Comparison of ENCODE assay signal across 8 mouse cellular contexts in genomic region chr11:69372056-69372779, GRCm38 (mm10). TPM values are rescaled to one million over a fixed set of nuclear protein-coding genes. Genes with fewer than 3 reads are reported as not detected.
DNase-seq lines count a peak whose midpoint lies in the region; ATAC-seq and TF ChIP-seq lines count a peak whose summit lies in the region.

No protein-coding gene starts in this region.

- ATAC-seq in heart, embryonic 16.5 days (replicated peaks; ENCODE audit: extremely low read depth, insufficient read depth, low FRiP score): no peak
- no peak for ATAC-seq in forebrain, embryonic 11.5 days (replicated peaks; ENCODE audit: low FRiP score)
- ATAC-seq in liver, embryonic 12.5 days: 0 out of 2 replicates have a peak, but pooled peaks have one; percentile 27
- no peak for ATAC-seq in stomach, embryonic 15.5 days (ENCODE audit: insufficient read depth, low FRiP score, low read depth)

- peak overlapping the region; percentile 24 for H3K27ac ChIP-seq in heart, embryonic 16.5 days (ENCODE audit: low read length)
- H3K27ac ChIP-seq in bone marrow, adult 2 months (ENCODE audit: control insufficient read depth, insufficient read depth, low read depth, low read length, poor library complexity): peak overlapping the region; percentile 47
- H3K27ac ChIP-seq in forebrain, embryonic 11.5 days (ENCODE audit: low read depth, low read length): peak overlapping the region; percentile 70
- peak overlapping the region; percentile 88 for H3K27ac ChIP-seq in liver, embryonic 12.5 days
- H3K27ac ChIP-seq in stomach, embryonic 15.5 days: peak overlapping the region; percentile 86

- H3K9me3 ChIP-seq in heart, embryonic 16.5 days (replicated peaks; ENCODE audit: control insufficient read depth, low read length): no peaks in the 10 kb centered on the region
- H3K9me3 ChIP-seq in forebrain, embryonic 11.5 days (ENCODE audit: control insufficient read depth, low read length): no peaks in the 10 kb centered on the region
- H3K9me3 ChIP-seq in liver, embryonic 12.5 days (replicated peaks): no peaks in the 10 kb centered on the region
- no peaks in the 10 kb centered on the region for H3K9me3 ChIP-seq in stomach, embryonic 15.5 days

- 0 out of 2 replicates have a peak overlapping the region, but pooled peaks have one; percentile 8 for H3K4me2 ChIP-seq in heart, embryonic 16.5 days (ENCODE audit: low read depth, low read length)
- H3K4me2 ChIP-seq in forebrain, embryonic 11.5 days (ENCODE audit: low read depth, low read length, severe bottlenecking): 0 out of 2 replicates have a peak overlapping the region, but pooled peaks have one; percentile 1
- H3K4me2 ChIP-seq in liver, embryonic 12.5 days: peak overlapping the region; percentile 66
- H3K4me2 ChIP-seq in stomach, embryonic 15.5 days: peak overlapping the region; percentile 21

- no peaks in the 10 kb centered on the region for H3K27me3 ChIP-seq in heart, embryonic 16.5 days (ENCODE audit: control insufficient read depth, insufficient read depth, low read length)
- no peaks in the 10 kb centered on the region for H3K27me3 ChIP-seq in forebrain, embryonic 11.5 days (ENCODE audit: control insufficient read depth, insufficient read depth, low read length)
- peaks cover 35% of the 10 kb centered on the region for H3K27me3 ChIP-seq in liver, embryonic 12.5 days (replicated peaks)
- no peaks in the 10 kb centered on the region for H3K27me3 ChIP-seq in stomach, embryonic 15.5 days (replicated peaks)

- no peak for TF ChIP-seq CTCF in bone marrow, adult 2 months (IDR thresholded peaks at IDR 0.05; ENCODE audit: control insufficient read depth, insufficient read depth, low read length)

- no peak for TF ChIP-seq POLR2A in bone marrow, adult 2 months (IDR thresholded peaks at IDR 0.05; ENCODE audit: borderline replicate concordance, control insufficient read depth, low read depth, low read length)

- H3K4me3 ChIP-seq in heart, embryonic 16.5 days (ENCODE audit: low read length): no peak overlapping the region
- no peak overlapping the region for H3K4me3 ChIP-seq in bone marrow, adult 2 months (replicated peaks; ENCODE audit: control insufficient read depth, low read depth, low read length)
- no peak overlapping the region for H3K4me3 ChIP-seq in forebrain, embryonic 11.5 days (ENCODE audit: low read depth, low read length)
- peak overlapping the region; percentile 12; the same call in 1 of the 2 replicates for H3K4me3 ChIP-seq in liver, embryonic 12.5 days
- H3K4me3 ChIP-seq in stomach, embryonic 15.5 days (replicated peaks): 0 out of 2 replicates have a peak overlapping the region, but pooled peaks have one; percentile 6

- H3K9ac ChIP-seq in heart, embryonic 16.5 days (ENCODE audit: low read length): no peak overlapping the region; the same call in 1 of the 2 replicates
- no peak overlapping the region for H3K9ac ChIP-seq in forebrain, embryonic 11.5 days (ENCODE audit: low read length)
- H3K9ac ChIP-seq in liver, embryonic 12.5 days: peak overlapping the region; percentile 56
- H3K9ac ChIP-seq in stomach, embryonic 15.5 days: no peak overlapping the region

- H3K36me3 ChIP-seq in heart, embryonic 16.5 days (ENCODE audit: control insufficient read depth, insufficient read depth): no peaks in the 10 kb centered on the region
- no peaks in the 10 kb centered on the region; the same call in 1 of the 2 replicates for H3K36me3 ChIP-seq in forebrain, embryonic 11.5 days (ENCODE audit: control insufficient read depth, insufficient read depth, low read length)
- no peaks in the 10 kb centered on the region for H3K36me3 ChIP-seq in liver, embryonic 12.5 days
- peaks cover 10% of the 10 kb centered on the region; the same call in 1 of the 2 replicates for H3K36me3 ChIP-seq in stomach, embryonic 15.5 days

- DNase-seq in heart, adult 18-20 months: no peak
- no peak for DNase-seq in forebrain, embryonic 11.5 days (ENCODE audit: low spot score)
- peak; percentile 61 for DNase-seq in kidney, postnatal 10 days
- DNase-seq in natural killer cell, adult 2 months (ENCODE audit: low spot score in 2 of 2): no peak

- H3K4me1 ChIP-seq in heart, embryonic 16.5 days (ENCODE audit: control insufficient read depth, insufficient read depth, low read length): peaks cover 24% of the 10 kb centered on the region
- H3K4me1 ChIP-seq in bone marrow, adult 2 months (ENCODE audit: control insufficient read depth, insufficient read depth, low read length): peaks cover 3% of the 10 kb centered on the region; the same call in 1 of the 2 replicates
- peaks cover 22% of the 10 kb centered on the region for H3K4me1 ChIP-seq in forebrain, embryonic 11.5 days (replicated peaks; ENCODE audit: control insufficient read depth, insufficient read depth, low read length)
- peaks cover 87% of the 10 kb centered on the region for H3K4me1 ChIP-seq in liver, embryonic 12.5 days
- H3K4me1 ChIP-seq in stomach, embryonic 15.5 days: peaks cover 29% of the 10 kb centered on the region

- WGBS in heart, embryonic 16.5 days: 24% methylated on average over 12 of the region's 12 CpGs
- 49% methylated on average over 12 of the region's 12 CpGs for WGBS in bone marrow, adult 2 months
- 68% methylated on average over 12 of the region's 12 CpGs for WGBS in forebrain, embryonic 11.5 days
- WGBS in liver, embryonic 12.5 days (ENCODE audit: insufficient replicate concordance): 33% methylated on average over 12 of the region's 12 CpGs
- WGBS in stomach, embryonic 15.5 days: 34% methylated on average over 12 of the region's 12 CpGs

RNA-seq across cellular contexts. Expression of gene Chd3, which starts 3.0 kb away (rescaled TPM):
- polyA plus RNA-seq in heart, embryonic 16.5 days (2015; fragmentation: Nextera tagmentation; extraction: Ambion mirVana): 13.3 and 19.8 TPM in 2 replicates
- total RNA-seq in heart, adult 18-20 months (2021): 10 to 100 TPM; 16.2 to 26.3 TPM
- polyA plus RNA-seq in bone marrow, adult 2 months (2011; ENCODE audit: insufficient read depth, insufficient read length, low replicate concordance, missing spikeins): 49.6 and 54.5 TPM in 2 replicates
- 53.0 and 61.4 TPM in 2 replicates for polyA plus RNA-seq in forebrain, embryonic 11.5 days (2014; fragmentation: Nextera tagmentation; extraction: Ambion mirVana)
- 4.7 and 6.4 TPM in 2 replicates for polyA plus RNA-seq in liver, embryonic 12.5 days (2016; fragmentation: Nextera tagmentation; extraction: Ambion mirVana)
- polyA plus RNA-seq in stomach, embryonic 15.5 days (2015; fragmentation: Nextera tagmentation; extraction: Ambion mirVana): 53.4 and 54.0 TPM in 2 replicates

RNA-seq across cellular contexts. Expression of gene Naa38, which starts 23.1 kb away (rescaled TPM):
- 134 and 135 TPM in 2 replicates for polyA plus RNA-seq in heart, embryonic 16.5 days (2015; fragmentation: Nextera tagmentation; extraction: Ambion mirVana)
- total RNA-seq in heart, adult 18-20 months (2021): 100 to 1,000 TPM; 112 to 118 TPM
- polyA plus RNA-seq in bone marrow, adult 2 months (2011; ENCODE audit: insufficient read depth, insufficient read length, low replicate concordance, missing spikeins): 23.1 and 43.9 TPM in 2 replicates
- polyA plus RNA-seq in forebrain, embryonic 11.5 days (2014; fragmentation: Nextera tagmentation; extraction: Ambion mirVana): 105 and 109 TPM in 2 replicates
- 111 and 119 TPM in 2 replicates for polyA plus RNA-seq in liver, embryonic 12.5 days (2016; fragmentation: Nextera tagmentation; extraction: Ambion mirVana)
- polyA plus RNA-seq in stomach, embryonic 15.5 days (2015; fragmentation: Nextera tagmentation; extraction: Ambion mirVana): 154 and 179 TPM in 2 replicates

RNA-seq across cellular contexts. Expression of gene Cyb5d1, which starts 23.2 kb away (rescaled TPM):
- 25.4 and 27.6 TPM in 2 replicates for polyA plus RNA-seq in heart, embryonic 16.5 days (2015; fragmentation: Nextera tagmentation; extraction: Ambion mirVana)
- total RNA-seq in heart, adult 18-20 months (2021): 10 to 100 TPM; 30.2 to 32.2 TPM
- 5.1 and 9.1 TPM in 2 replicates for polyA plus RNA-seq in bone marrow, adult 2 months (2011; ENCODE audit: insufficient read depth, insufficient read length, low replicate concordance, missing spikeins)
- 43.7 and 44.4 TPM in 2 replicates for polyA plus RNA-seq in forebrain, embryonic 11.5 days (2014; fragmentation: Nextera tagmentation; extraction: Ambion mirVana)
- polyA plus RNA-seq in liver, embryonic 12.5 days (2016; fragmentation: Nextera tagmentation; extraction: Ambion mirVana): 15.1 and 15.7 TPM in 2 replicates
- polyA plus RNA-seq in stomach, embryonic 15.5 days (2015; fragmentation: Nextera tagmentation; extraction: Ambion mirVana): 24.9 and 25.3 TPM in 2 replicates

RNA-seq across cellular contexts. Expression of gene Tmem88, which starts 25.8 kb away (rescaled TPM):
- polyA plus RNA-seq in heart, embryonic 16.5 days (2015; fragmentation: Nextera tagmentation; extraction: Ambion mirVana): 39.6 and 45.2 TPM in 2 replicates
- total RNA-seq in heart, adult 18-20 months (2021): 10 to 100 TPM; 10.3 to 14.3 TPM
- polyA plus RNA-seq in bone marrow, adult 2 months (2011; ENCODE audit: insufficient read depth, insufficient read length, low replicate concordance, missing spikeins): 1.6 TPM in 1 of 2 replicates, not detected in the other
- polyA plus RNA-seq in forebrain, embryonic 11.5 days (2014; fragmentation: Nextera tagmentation; extraction: Ambion mirVana): 15.6 and 18.5 TPM in 2 replicates
- polyA plus RNA-seq in liver, embryonic 12.5 days (2016; fragmentation: Nextera tagmentation; extraction: Ambion mirVana): 14.4 and 15.4 TPM in 2 replicates
- 26.7 and 29.4 TPM in 2 replicates for polyA plus RNA-seq in stomach, embryonic 15.5 days (2015; fragmentation: Nextera tagmentation; extraction: Ambion mirVana)

RNA-seq across cellular contexts. Expression of gene Rnf227, which starts 32.0 kb away (rescaled TPM):
- polyA plus RNA-seq in heart, embryonic 16.5 days (2015; fragmentation: Nextera tagmentation; extraction: Ambion mirVana): 6.5 TPM in 2 replicates
- total RNA-seq in heart, adult 18-20 months (2021): under 1 TPM; 0.41 to 0.57 TPM
- polyA plus RNA-seq in bone marrow, adult 2 months (2011; ENCODE audit: insufficient read depth, insufficient read length, low replicate concordance, missing spikeins): 1.7 TPM in 1 of 2 replicates, not detected in the other
- 25.7 and 30.1 TPM in 2 replicates for polyA plus RNA-seq in forebrain, embryonic 11.5 days (2014; fragmentation: Nextera tagmentation; extraction: Ambion mirVana)
- polyA plus RNA-seq in liver, embryonic 12.5 days (2016; fragmentation: Nextera tagmentation; extraction: Ambion mirVana): 1.5 and 1.7 TPM in 2 replicates
- 12.6 and 12.8 TPM in 2 replicates for polyA plus RNA-seq in stomach, embryonic 15.5 days (2015; fragmentation: Nextera tagmentation; extraction: Ambion mirVana)

Comparison
In these comparisons a context has a peak if more than half of its experiments do, and no peak if none do; other contexts are left out.
1. H3K27ac ChIP-seq: peak in every context shown above with its lines; median percentile 88 in liver, embryonic 12.5 days; 86 in stomach, embryonic 15.5 days; 70 in forebrain, embryonic 11.5 days; 47 in bone marrow, adult 2 months; 24 in heart, embryonic 16.5 days.
2. H3K4me2 ChIP-seq: peak in every context shown above with its lines; median percentile 66 in liver, embryonic 12.5 days; 21 in stomach, embryonic 15.5 days; 8 in heart, embryonic 16.5 days; 1 in forebrain, embryonic 11.5 days.
3. H3K4me3 ChIP-seq: peak in liver, embryonic 12.5 days (single experiment) and stomach, embryonic 15.5 days (single experiment); none in heart, embryonic 16.5 days (single experiment), bone marrow, adult 2 months (single experiment) and forebrain, embryonic 11.5 days (single experiment).